Mouse (Mus musculus) forebrain, embryonic 12.5 days (tissue): ENCODE measurements at regions not wholly inside any gene's neighbourhood (a gene's known extent, or its start where the extent isn't known, plus 50 kb on each side); places are given as distances from the start of the nearest gene placed in this dataset.

Experiments
- ATAC-seq: fragments of 200-750 bp; cut with Nextera tagmentation; 2 replicates; pipeline ENCODE4 v1.8.0; 2017; ENCODE audit warnings: moderate TSS enrichment; ENCODE audit not compliant: low FRiP score
- H3K27ac ChIP-seq: fragments of 300-500 bp; sonication (generic); 2 replicates; pipeline ENCODE4 v1.5.1; 2016; ENCODE audit warnings: mild to moderate bottlenecking
- H3K27me3 ChIP-seq: fragments of 300-500 bp; sonication (generic); 2 replicates; pipeline ENCODE4 v1.6.1; 2016; ENCODE audit warnings: mild to moderate bottlenecking
- H3K36me3 ChIP-seq: fragments of 300-500 bp; sonication (generic); replicated peaks from 2 replicates; pipeline ENCODE4 v1.6.1; 2016; ENCODE audit warnings: mild to moderate bottlenecking
- H3K4me1 ChIP-seq: fragments of 300-500 bp; sonication (generic); 2 replicates; pipeline ENCODE4 v1.6.1; 2016
- H3K4me2 ChIP-seq: fragments of 300-500 bp; sonication (generic); 2 replicates; pipeline ENCODE4 v1.6.1; 2016; ENCODE audit warnings: mild to moderate bottlenecking, moderate library complexity
- H3K4me3 ChIP-seq: fragments of 300-500 bp; sonication (generic); replicated peaks from 2 replicates; pipeline ENCODE4 v1.5.1; 2016; ENCODE audit warnings: mild to moderate bottlenecking
- H3K9ac ChIP-seq: fragments of 300-500 bp; sonication (generic); 2 replicates; pipeline ENCODE4 v1.6.1; 2016; ENCODE audit warnings: mild to moderate bottlenecking
- H3K9me3 ChIP-seq: fragments of 300-500 bp; sonication (generic); 2 replicates; pipeline ENCODE4 v1.6.1; 2016
- WGBS: fragments of 180-500 bp; shearing (Covaris S2); methylation state at CpG from one replicate; pipeline ENCODE4 v1.1.7; 2016; 5-methylcytosine and 5-hydroxymethylcytosine counted together

DNA sequence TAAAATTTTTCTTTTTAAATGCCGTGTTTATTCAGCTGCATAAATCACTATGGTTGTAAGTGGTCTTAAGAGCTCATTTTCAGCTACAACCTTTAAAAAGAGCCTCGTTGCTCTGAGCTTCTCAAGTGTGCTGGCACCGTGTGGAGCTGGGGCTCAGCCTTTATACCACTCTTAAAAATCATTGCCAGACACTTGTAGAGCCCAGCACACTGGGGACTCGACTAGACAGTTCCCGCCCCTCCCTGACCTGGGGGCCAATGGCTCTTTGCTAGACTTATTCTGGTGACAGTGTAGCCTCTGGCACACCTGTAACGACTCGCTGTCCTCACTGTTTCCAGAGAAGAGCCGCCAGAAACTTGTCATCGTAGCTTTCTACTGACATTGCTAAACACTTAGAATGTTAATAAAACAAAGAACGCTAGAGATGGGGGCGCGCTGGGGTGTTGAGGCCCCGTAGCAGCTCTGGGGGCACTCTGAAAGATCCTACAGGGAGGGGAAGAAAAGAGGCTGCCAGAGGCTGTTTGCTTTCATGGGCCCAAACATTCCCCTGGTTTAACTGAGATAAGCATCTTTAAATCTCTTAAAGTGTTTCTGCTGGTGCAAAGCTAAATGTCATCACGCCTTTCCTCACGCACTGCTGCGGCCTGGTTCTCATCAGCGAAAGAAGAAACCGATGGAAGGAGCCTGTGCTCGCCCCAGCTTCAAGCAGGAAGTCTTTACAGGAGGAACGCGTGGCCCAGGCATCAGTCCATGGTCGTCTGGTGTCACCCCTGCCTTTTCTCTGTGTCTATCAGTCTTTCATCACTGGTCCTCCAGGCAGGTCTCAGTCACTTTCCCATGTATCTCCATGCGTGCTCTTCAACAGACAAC is 196.7 kb downstream of the Smoc2 start:
- H3K9me3 ChIP-seq, result no peaks in the 10 kb centered on the region
- H3K4me2 ChIP-seq, result no peak overlapping the region
- no peaks in the 10 kb centered on the region for H3K36me3 ChIP-seq
- 0 out of 2 replicates have a peak, but pooled peaks cover 5% of the 10 kb centered on the region for H3K4me1 ChIP-seq
- 65% methylated on average over 23 of the region's 23 CpGs for WGBS
- no peak for ATAC-seq
- H3K9ac ChIP-seq, result no peak overlapping the region
- no peaks in the 10 kb centered on the region for H3K27me3 ChIP-seq
- H3K27ac ChIP-seq, result no peak overlapping the region
- no peak overlapping the region for H3K4me3 ChIP-seq

DNA sequence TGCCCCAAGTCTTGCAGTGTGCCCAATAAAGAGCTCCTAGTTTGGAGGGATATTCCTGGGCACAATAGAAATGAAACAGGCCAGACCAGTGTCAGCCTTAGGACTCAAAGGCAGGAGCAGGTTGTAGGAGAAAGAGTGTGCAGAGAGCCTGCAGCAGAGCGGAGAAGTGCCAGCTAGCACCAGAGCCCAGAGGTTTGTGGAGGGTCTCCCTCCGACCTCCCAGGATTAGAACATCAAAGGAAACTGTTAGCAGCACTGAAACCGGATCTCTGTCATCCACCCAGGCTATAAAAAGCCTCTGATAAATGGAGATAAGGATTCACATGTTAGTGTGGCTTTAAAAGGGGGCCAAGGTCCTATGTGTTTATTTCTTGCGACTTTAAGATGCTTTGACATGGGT is 196.0 kb downstream of the Smoc2 start:
- ATAC-seq, result no peak
- H3K9ac ChIP-seq, result no peak overlapping the region
- no peaks in the 10 kb centered on the region for H3K9me3 ChIP-seq
- WGBS, result 36% methylated on average over 4 of the region's 4 CpGs
- no peaks in the 10 kb centered on the region for H3K27me3 ChIP-seq
- H3K4me3 ChIP-seq, result no peak overlapping the region
- no peak overlapping the region for H3K27ac ChIP-seq
- H3K36me3 ChIP-seq, result no peaks in the 10 kb centered on the region
- H3K4me1 ChIP-seq, result 0 out of 2 replicates have a peak, but pooled peaks cover 5% of the 10 kb centered on the region
- no peak overlapping the region for H3K4me2 ChIP-seq

- no peak for ATAC-seq
- 64% methylated on average over 6 of the region's 6 CpGs for WGBS
Observed at GRCm38 (mm10) chr17:14468754-14469488, 189.6 kb downstream of the Smoc2 start.

GRCm38 (mm10) chr17:14455251-14455743 is 176.0 kb downstream of the Smoc2 start:
- H3K36me3 ChIP-seq, result no peaks in the 10 kb centered on the region
- H3K27ac ChIP-seq, result 0 out of 2 replicates have a peak overlapping the region, but pooled peaks have one; percentile 25
- no peak overlapping the region for H3K9ac ChIP-seq
- H3K4me3 ChIP-seq, result no peak overlapping the region
- H3K27me3 ChIP-seq, result no peaks in the 10 kb centered on the region
- no peak for ATAC-seq
- H3K4me1 ChIP-seq, result peaks cover 13% of the 10 kb centered on the region
- H3K4me2 ChIP-seq, result no peak overlapping the region
- 64% methylated on average over 8 of the region's 8 CpGs for WGBS
- H3K9me3 ChIP-seq, result no peaks in the 10 kb centered on the region

More at GRCm38 (mm10) chr17:14468754-14469488, 189.6 kb downstream of the Smoc2 start:
- no peak overlapping the region for H3K9ac ChIP-seq
- no peaks in the 10 kb centered on the region for H3K9me3 ChIP-seq
- no peak overlapping the region for H3K4me2 ChIP-seq
- H3K36me3 ChIP-seq, result no peaks in the 10 kb centered on the region
- peaks cover 16% of the 10 kb centered on the region; the same call in 1 of the 2 replicates for H3K4me1 ChIP-seq
- no peaks in the 10 kb centered on the region for H3K27me3 ChIP-seq
- no peak overlapping the region for H3K4me3 ChIP-seq
- no peak overlapping the region for H3K27ac ChIP-seq
